Mouse (Mus musculus) cerebellum, adult 2 months (tissue): ENCODE data around the gene Ntn1.

ENCODE experiments used
- CTCF ChIP-seq: fragments of 200-500 bp; IDR thresholded peaks from 2 replicates; pipeline ENCODE4 v1.5.1; 2011; ENCODE audit warnings: low read depth, mild to moderate bottlenecking, control low read depth, low read length, moderate library complexity, borderline replicate concordance; ENCODE audit not compliant: insufficient read depth
- POLR2A ChIP-seq: fragments of 200-500 bp; IDR thresholded peaks from 2 replicates; pipeline ENCODE4 v1.6.1; 2011; ENCODE audit warnings: low read length, control low read depth, borderline replicate concordance; ENCODE audit not compliant: insufficient read depth

DNA sequence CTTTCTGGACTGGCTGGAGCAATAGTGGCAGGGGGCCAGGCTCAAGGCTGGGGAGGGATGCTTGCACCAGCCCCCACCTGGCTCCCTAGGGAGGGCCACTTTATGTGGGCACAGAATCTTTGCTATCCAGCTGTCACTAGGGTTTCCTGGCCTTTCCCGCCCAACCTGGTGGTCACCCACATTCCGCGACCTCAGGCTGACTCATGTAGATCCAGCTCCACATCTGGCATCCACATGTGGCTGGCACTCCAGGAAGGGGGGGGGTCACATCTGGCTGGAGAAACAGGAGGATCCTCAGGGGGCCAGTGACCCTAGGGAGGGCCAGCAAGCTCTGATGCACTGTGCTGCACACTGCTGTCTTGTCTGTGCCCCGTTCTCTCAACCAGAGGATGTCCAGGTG lies 179.9 kb downstream of the Ntn1 start:
- TF ChIP-seq CTCF, result no peak
- no peak for TF ChIP-seq POLR2A
